Mouse (Mus musculus): ENCODE measurements around the gene Zfp189. TPM values are rescaled to one million over a fixed set of nuclear protein-coding genes. Genes with fewer than 3 reads are reported as not detected.
A peak's percentile ranks its signal among the peaks of the same experiment; 100 is the strongest.

Zfp189 gene
- polyA plus RNA-seq, 1 experiment, result 0.18 TPM

GRCm38 (mm10) chr4:49536671-49537070 is 15.7 kb downstream of the Zfp189 start:
- Histone ChIP-seq H3K36me3 (ENCODE audit: control insufficient read depth, insufficient read depth, low read length) (peaks cover 46% of the 10 kb centered on the region), H3K27me3 (ENCODE audit: control insufficient read depth, insufficient read depth, low read length) (no peaks in the 10 kb centered on the region), H3K4me3 (ENCODE audit: low read depth, low read length) (no peak overlapping the region), H3K27ac (ENCODE audit: insufficient read depth, low read depth, low read length) (no peak overlapping the region), H3K4me1 (ENCODE audit: control insufficient read depth, insufficient read depth, insufficient read length, low read length) (no peaks in the 10 kb centered on the region)
- no peak for TF ChIP-seq CTCF (IDR thresholded peaks at IDR 0.05; ENCODE audit: extremely low read depth, insufficient read length, insufficient replicate concordance, low read depth, low read length)
- TF ChIP-seq POLR2A (IDR thresholded peaks at IDR 0.05; ENCODE audit: low read depth, low read length), result no peak
- 83% methylated on average over 4 of the region's 4 CpGs for WGBS

- Histone ChIP-seq H3K27me3 (ENCODE audit: control insufficient read depth, insufficient read depth, low read length) (no peaks in the 10 kb centered on the region), H3K4me3 (ENCODE audit: low read depth, low read length) (no peak overlapping the region), H3K27ac (ENCODE audit: insufficient read depth, low read depth, low read length) (no peak overlapping the region), H3K4me1 (ENCODE audit: control insufficient read depth, insufficient read depth, insufficient read length, low read length) (no peaks in the 10 kb centered on the region), H3K36me3 (ENCODE audit: control insufficient read depth, insufficient read depth, low read length) (peaks cover 74% of the 10 kb centered on the region)
- no peak for TF ChIP-seq CTCF (IDR thresholded peaks at IDR 0.05; ENCODE audit: extremely low read depth, insufficient read length, insufficient replicate concordance, low read depth, low read length)
- TF ChIP-seq POLR2A (IDR thresholded peaks at IDR 0.05; ENCODE audit: low read depth, low read length), result no peak
- WGBS, result 65% methylated on average over 6 of the region's 6 CpGs
These were observed 18.7 kb downstream of the Zfp189 start for GRCm38 (mm10) chr4:49539665-49540064.

GRCm38 (mm10) chr4:49540966-49541365 is 20.0 kb downstream of the Zfp189 start:
- no peak for TF ChIP-seq CTCF (IDR thresholded peaks at IDR 0.05; ENCODE audit: extremely low read depth, insufficient read length, insufficient replicate concordance, low read depth, low read length)
- TF ChIP-seq POLR2A (IDR thresholded peaks at IDR 0.05; ENCODE audit: low read depth, low read length), result no peak

GRCm38 (mm10) chr4:49546026-49546425 is 25.1 kb downstream of the Zfp189 start:
- Histone ChIP-seq H3K27ac (ENCODE audit: insufficient read depth, low read depth, low read length) (peak overlapping the region; percentile 86), H3K36me3 (ENCODE audit: control insufficient read depth, insufficient read depth, low read length) (peaks cover 47% of the 10 kb centered on the region), H3K27me3 (ENCODE audit: control insufficient read depth, insufficient read depth, low read length) (no peaks in the 10 kb centered on the region), H3K4me1 (ENCODE audit: control insufficient read depth, insufficient read depth, insufficient read length, low read length) (no peaks in the 10 kb centered on the region; the same call in 1 of the 2 replicates), H3K4me3 (ENCODE audit: low read depth, low read length) (peak overlapping the region; percentile 58)
- 38% methylated on average over 2 of the region's 2 CpGs for WGBS
- TF ChIP-seq POLR2A (IDR thresholded peaks at IDR 0.05; ENCODE audit: low read depth, low read length) (no peak), CTCF (IDR thresholded peaks at IDR 0.05; ENCODE audit: extremely low read depth, insufficient read length, insufficient replicate concordance, low read depth, low read length) (no peak)

More at GRCm38 (mm10) chr4:49540966-49541365, 20.0 kb downstream of the Zfp189 start:
- Histone ChIP-seq H3K36me3 (ENCODE audit: control insufficient read depth, insufficient read depth, low read length) (peaks cover 81% of the 10 kb centered on the region), H3K27me3 (ENCODE audit: control insufficient read depth, insufficient read depth, low read length) (no peaks in the 10 kb centered on the region), H3K4me1 (ENCODE audit: control insufficient read depth, insufficient read depth, insufficient read length, low read length) (no peaks in the 10 kb centered on the region; the same call in 1 of the 2 replicates), H3K4me3 (ENCODE audit: low read depth, low read length) (no peak overlapping the region), H3K27ac (ENCODE audit: insufficient read depth, low read depth, low read length) (no peak overlapping the region)
- WGBS, result 78% methylated on average over 3 of the region's 3 CpGs

- Histone ChIP-seq H3K36me3 (ENCODE audit: control insufficient read depth, insufficient read depth, low read length) (peaks cover 39% of the 10 kb centered on the region), H3K4me1 (ENCODE audit: control insufficient read depth, insufficient read depth, insufficient read length, low read length) (no peaks in the 10 kb centered on the region; the same call in 1 of the 2 replicates), H3K27ac (ENCODE audit: insufficient read depth, low read depth, low read length) (peak overlapping the region; percentile 86), H3K27me3 (ENCODE audit: control insufficient read depth, insufficient read depth, low read length) (no peaks in the 10 kb centered on the region), H3K4me3 (ENCODE audit: low read depth, low read length) (no peak overlapping the region)
- 19% methylated on average over 6 of the region's 6 CpGs for WGBS
- TF ChIP-seq POLR2A (IDR thresholded peaks at IDR 0.05; ENCODE audit: low read depth, low read length) (no peak), CTCF (IDR thresholded peaks at IDR 0.05; ENCODE audit: extremely low read depth, insufficient read length, insufficient replicate concordance, low read depth, low read length) (no peak)
These were observed 26.0 kb downstream of the Zfp189 start for GRCm38 (mm10) chr4:49546873-49547543.

GRCm38 (mm10) chr4:49547544-49548219 is 26.7 kb downstream of the Zfp189 start:
- H3K4me3 ChIP-seq (ENCODE audit: low read depth, low read length), result peak overlapping the region; percentile 60; the same call in 1 of the 2 replicates
- 26% methylated on average over 7 of the region's 7 CpGs for WGBS
- H3K36me3 ChIP-seq (ENCODE audit: control insufficient read depth, insufficient read depth, low read length), result peaks cover 34% of the 10 kb centered on the region
- H3K27me3 ChIP-seq (ENCODE audit: control insufficient read depth, insufficient read depth, low read length), result no peaks in the 10 kb centered on the region
- H3K4me1 ChIP-seq (ENCODE audit: control insufficient read depth, insufficient read depth, insufficient read length, low read length), result no peaks in the 10 kb centered on the region; the same call in 1 of the 2 replicates
- no peak; the same call in 1 of the 2 replicates for TF ChIP-seq CTCF (IDR thresholded peaks at IDR 0.05; ENCODE audit: extremely low read depth, insufficient read length, insufficient replicate concordance, low read depth, low read length)
- no peak for TF ChIP-seq POLR2A (IDR thresholded peaks at IDR 0.05; ENCODE audit: low read depth, low read length)
- peak overlapping the region; percentile 100 for H3K27ac ChIP-seq (ENCODE audit: insufficient read depth, low read depth, low read length)

- 12% methylated on average over 3 of the region's 3 CpGs for WGBS
- Histone ChIP-seq H3K4me3 (ENCODE audit: low read depth, low read length) (peak within 1 kb of the TSS; percentile 60), H3K27me3 (ENCODE audit: control insufficient read depth, insufficient read depth, low read length) (no peaks in the 10 kb centered on the region), H3K27ac (ENCODE audit: insufficient read depth, low read depth, low read length) (peak within 1 kb of the TSS; percentile 100), H3K4me1 (ENCODE audit: control insufficient read depth, insufficient read depth, insufficient read length, low read length) (peaks cover 5% of the 10 kb centered on the region; the same call in 1 of the 2 replicates), H3K36me3 (ENCODE audit: control insufficient read depth, insufficient read depth, low read length) (peaks cover 17% of the 10 kb centered on the region)
- TF ChIP-seq CTCF (IDR thresholded peaks at IDR 0.05; ENCODE audit: extremely low read depth, insufficient read length, insufficient replicate concordance, low read depth, low read length) (no peak), POLR2A (IDR thresholded peaks at IDR 0.05; ENCODE audit: low read depth, low read length) (peak; percentile 92; the same call in 1 of the 2 replicates)
These were observed 28.4 kb downstream of the Zfp189 start, which contains the start of gene Aldob for GRCm38 (mm10) chr4:49549383-49549782. Gene Aldob (minus strand): TSS chr4:49549546.
